Mouse (Mus musculus): ENCODE measurements around the gene Picalm. TPM values are rescaled to one million over a fixed set of nuclear protein-coding genes. Genes with fewer than 3 reads are reported as not detected.

Picalm gene
- polyA plus RNA-seq, 1 experiment from 2014 or later: 41.5 TPM

DNA sequence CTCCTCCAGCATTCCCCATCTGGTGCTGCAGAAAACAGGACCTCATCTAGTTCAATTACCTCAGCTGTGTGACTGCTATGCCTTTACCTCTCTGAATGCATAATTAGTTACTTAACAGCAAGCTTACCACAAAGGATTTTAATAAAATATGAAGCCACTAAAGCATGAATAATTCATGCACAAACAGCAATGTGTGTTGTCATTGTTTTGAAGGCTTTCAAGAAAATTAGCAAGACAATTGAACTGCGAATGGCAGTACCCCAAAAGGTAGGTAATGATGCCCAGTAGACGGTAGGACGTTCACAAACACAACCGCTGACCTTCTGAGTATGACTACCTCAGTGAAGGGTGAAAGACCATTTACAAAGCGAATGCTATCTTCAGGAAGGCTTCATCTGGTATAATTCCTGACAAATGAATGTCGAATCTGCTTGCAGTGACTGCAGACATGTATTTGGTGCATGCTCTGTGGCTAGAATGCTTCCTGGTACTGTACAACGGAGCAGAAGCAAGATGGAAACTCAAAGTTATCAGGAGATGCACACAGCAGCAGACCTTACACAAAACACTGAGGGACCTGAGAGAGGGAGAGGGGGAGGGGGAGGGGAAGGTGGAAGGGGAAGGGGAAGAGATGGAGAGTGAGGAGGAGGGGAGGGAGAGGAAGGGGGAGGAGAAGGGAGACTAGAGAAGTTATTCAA is 132.0 kb downstream of the Picalm start:
- peaks cover 5% of the 10 kb centered on the region for H3K4me1 ChIP-seq
- no peaks in the 10 kb centered on the region for H3K27me3 ChIP-seq (replicated peaks)
- no peak overlapping the region for H3K4me3 ChIP-seq (replicated peaks)
- H3K36me3 ChIP-seq: no peaks in the 10 kb centered on the region
- H3K4me2 ChIP-seq: peak overlapping the region; percentile 40
- no peaks in the 10 kb centered on the region for H3K9me3 ChIP-seq (replicated peaks)
- no peak overlapping the region; the same call in 1 of the 2 replicates for H3K27ac ChIP-seq (replicated peaks)
- 17% methylated on average over 7 of the region's 7 CpGs for WGBS
- H3K9ac ChIP-seq (replicated peaks): no peak overlapping the region
- ATAC-seq (ENCODE audit: low FRiP score): no peak

Other genes starting within 250 kb of the Picalm start
- 0.50 and 0.69 TPM in 2 replicates for gene Ccdc81, start 226.6 kb upstream of the Picalm start, polyA plus RNA-seq (2015; fragmentation: Nextera tagmentation; extraction: Ambion mirVana)
- 135 and 139 TPM in 2 replicates for gene Hikeshi, start 189.0 kb upstream of the Picalm start, polyA plus RNA-seq (2015; fragmentation: Nextera tagmentation; extraction: Ambion mirVana)
- 27.5 and 37.3 TPM in 2 replicates for gene Eed, start 149.2 kb upstream of the Picalm start, polyA plus RNA-seq (2015; fragmentation: Nextera tagmentation; extraction: Ambion mirVana)
- not detected in 2 replicates for gene Ccdc83, start 135.6 kb downstream of the Picalm start, polyA plus RNA-seq (2015; fragmentation: Nextera tagmentation; extraction: Ambion mirVana)
- 9.8 and 10.1 TPM in 2 replicates for gene Sytl2, start 172.0 kb downstream of the Picalm start, polyA plus RNA-seq (2015; fragmentation: Nextera tagmentation; extraction: Ambion mirVana)

All from neural tube, embryonic 15.5 days (tissue).